Mouse (Mus musculus) macrophage (primary cell): ENCODE data around the gene Olfr1166. TPM values are rescaled to one million over a fixed set of nuclear protein-coding genes. Genes with fewer than 3 reads are reported as not detected.
"Not testable (repeated sequence)": the region's sequence is repeated elsewhere in the genome, so short reads cannot be mapped to it uniquely, and the experiment has no call there.

Experiments used
- H3K27ac ChIP-seq: fragments of 350-480 bp; formaldehyde crosslinking; 2 replicates; pipeline ENCODE4 v1.9.0; 2021
- H3K36me3 ChIP-seq: fragments of 350-480 bp; formaldehyde crosslinking; 2 replicates; pipeline ENCODE4 v1.9.0; 2021; ENCODE audit errors: inconsistent target
- H3K4me3 ChIP-seq: fragments of 350-480 bp; formaldehyde crosslinking; 2 replicates; pipeline ENCODE4 v1.9.0; 2021; ENCODE audit errors: inconsistent target
- H3K79me2 ChIP-seq: fragments of 350-480 bp; formaldehyde crosslinking; 2 replicates; pipeline ENCODE4 v1.9.0; 2021; ENCODE audit errors: inconsistent target
- WGBS: methylation state at CpG from one replicate; pipeline ENCODE4 v1.1.7; 2026; ENCODE audit warnings: inconsistent platforms; ENCODE audit not compliant: missing documents; 5-methylcytosine and 5-hydroxymethylcytosine counted together
- polyA plus RNA-seq: library from polyadenylated mRNA; stranded (reverse); fragments of 250-400 nt; gene quantifications from 3 replicates; pipeline ENCODE4 v1.2.4, GENCODE M21; 2018; ENCODE audit warnings: inconsistent platforms
- total RNA-seq, 78 experiments: library from RNA; depleted of rRNA; stranded (reverse); fragments of 250-400 nt; gene quantifications; 1 replicate in 9 of 78; 2 replicates in 24 of 78; 3 replicates in 43 of 78; 4 replicates in 2 of 78; pipeline ENCODE4 v1.2.4; 2018; ENCODE audit warnings: inconsistent platforms in 56 of 78

Olfr1166 gene
- not detected for total RNA-seq (2018; cell fraction: chromatin; rRNA removed)
- total RNA-seq (2018; cell fraction: cytosol; rRNA removed), result not detected
- not detected for total RNA-seq (2018; cell fraction: nucleus; rRNA removed)
- polyA plus RNA-seq, result not detected in 3 replicates

DNA sequence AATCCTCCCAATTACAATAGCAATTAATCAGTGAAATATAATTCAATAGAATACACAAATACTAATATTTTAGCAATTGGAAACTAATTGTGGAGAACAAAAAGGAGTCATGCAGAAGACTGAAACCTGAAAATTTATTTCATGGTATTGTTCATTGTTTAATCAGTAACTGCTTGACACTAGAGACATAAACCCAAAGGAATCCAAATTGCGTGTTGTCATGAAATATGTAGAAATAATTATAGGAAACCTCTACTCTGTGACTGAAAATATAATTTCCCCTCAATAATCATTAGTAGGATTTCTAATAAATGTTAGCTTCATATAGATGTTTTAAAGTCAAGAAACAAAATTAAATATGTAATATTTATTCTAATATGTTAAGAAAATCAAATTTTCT lies at the start of gene Olfr1166:
Olfr1166 (minus strand) TSS at position 101 of the 400 bp plus-strand sequence.
- Histone ChIP-seq H3K27ac (no peak within 1 kb of the TSS), H3K79me2 (no peaks in the 10 kb centered on the region), H3K36me3 (no peaks in the 10 kb centered on the region), H3K4me3 (no peak within 1 kb of the TSS)
- WGBS, result 92% methylated on average over 1 of the region's 1 CpGs

DNA sequence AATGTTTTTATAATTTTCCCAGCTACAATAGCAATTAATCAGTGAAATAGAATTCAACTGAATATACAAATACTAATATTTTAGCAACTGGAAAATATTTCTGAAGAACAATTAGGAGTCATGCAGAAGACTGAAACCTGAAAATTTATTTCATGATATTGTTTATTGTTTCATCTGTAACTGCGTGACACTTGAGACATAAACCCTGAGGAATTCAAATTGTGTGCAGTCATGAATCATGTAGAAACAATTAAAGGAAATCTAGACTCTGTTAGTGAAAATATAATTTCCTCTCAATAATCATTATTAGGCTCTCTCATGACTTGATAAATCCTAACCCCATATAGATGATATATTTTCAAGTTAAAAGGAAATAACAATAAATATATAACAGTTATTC lies 27.0 kb upstream of the Olfr1166 start, which contains the start of gene Olfr1167:
Olfr1167 (minus strand) TSS at position 101 of the 400 bp plus-strand sequence.
- WGBS, result 89% methylated on average over 1 of the region's 1 CpGs
- H3K79me2 ChIP-seq, H3K36me3 ChIP-seq: not testable (repeated sequence)

DNA sequence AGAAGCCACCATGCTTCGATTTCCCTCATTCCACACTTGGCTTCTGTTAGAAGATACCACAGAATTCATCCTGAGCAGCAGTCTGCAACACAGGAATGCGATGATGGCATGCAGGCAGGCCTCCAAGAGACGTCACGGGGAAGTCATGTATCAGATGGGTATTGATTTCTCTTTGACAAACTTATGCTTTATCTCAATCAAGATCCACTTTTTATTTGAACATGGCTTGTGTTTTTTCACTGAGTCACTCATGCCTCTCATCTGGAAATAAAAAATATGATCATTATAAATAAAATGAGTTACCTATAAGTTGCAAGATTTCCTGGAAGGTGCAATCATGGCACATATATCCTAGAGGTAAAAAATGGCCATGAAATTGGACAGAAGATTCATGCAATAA lies 34.2 kb downstream of the Olfr1166 start, which contains the start of gene Olfr1164:
Olfr1164 (minus strand) TSS at position 101 of the 400 bp plus-strand sequence.
- no peaks in the 10 kb centered on the region for H3K36me3 ChIP-seq
- H3K27ac ChIP-seq, result no peak within 1 kb of the TSS
- 75% methylated on average over 4 of the region's 4 CpGs for WGBS
- H3K4me3 ChIP-seq, result no peak within 1 kb of the TSS
- no peaks in the 10 kb centered on the region for H3K79me2 ChIP-seq

More for the DNA sequence above, 27.0 kb upstream of the Olfr1166 start, which contains the start of gene Olfr1167:
- not testable (repeated sequence) for H3K4me3 ChIP-seq, H3K27ac ChIP-seq

Other genes starting within 250 kb of the Olfr1166 start
- not detected in 3 replicates for gene Olfr1153, start 233.3 kb downstream of the Olfr1166 start, polyA plus RNA-seq
- gene Olfr1154, start 223.1 kb downstream of the Olfr1166 start, polyA plus RNA-seq, result not detected in 3 replicates
- not detected in 3 replicates for gene Olfr1155, start 183.1 kb downstream of the Olfr1166 start, polyA plus RNA-seq
- gene Olfr1156, start 175.2 kb downstream of the Olfr1166 start, polyA plus RNA-seq, result not detected in 3 replicates
- gene Olfr1157, start 160.0 kb downstream of the Olfr1166 start, polyA plus RNA-seq, result not detected in 3 replicates
- not detected in 3 replicates for gene Olfr74, start 153.6 kb downstream of the Olfr1166 start, polyA plus RNA-seq
- gene Olfr1158, start 138.2 kb downstream of the Olfr1166 start, polyA plus RNA-seq, result not detected in 3 replicates
- gene Olfr1160, start 120.0 kb downstream of the Olfr1166 start, polyA plus RNA-seq, result not detected in 3 replicates
- not detected in 3 replicates for gene Olfr1161, start 105.5 kb downstream of the Olfr1166 start, polyA plus RNA-seq
- gene Olfr73, start 90.6 kb downstream of the Olfr1166 start, polyA plus RNA-seq, result not detected in 3 replicates
- not detected in 3 replicates for gene Olfr1162, start 77.1 kb downstream of the Olfr1166 start, polyA plus RNA-seq
- not detected in 3 replicates for gene Olfr1163, start 56.4 kb downstream of the Olfr1166 start, polyA plus RNA-seq
- not detected in 3 replicates for gene Olfr1164, start 34.3 kb downstream of the Olfr1166 start, polyA plus RNA-seq
- not detected in 3 replicates for gene Olfr1167, start 26.9 kb upstream of the Olfr1166 start, polyA plus RNA-seq
- not detected in 3 replicates for gene Olfr1168, start 53.6 kb upstream of the Olfr1166 start, polyA plus RNA-seq
- not detected in 3 replicates for gene Olfr1170, start 100.1 kb upstream of the Olfr1166 start, polyA plus RNA-seq
- not detected in 3 replicates for gene Olfr1173, start 151.6 kb upstream of the Olfr1166 start, polyA plus RNA-seq
- not detected in 3 replicates for gene Olfr1174-ps, start 186.9 kb upstream of the Olfr1166 start, polyA plus RNA-seq
- not detected in 3 replicates for gene Olfr1175-ps, start 198.9 kb upstream of the Olfr1166 start, polyA plus RNA-seq
- gene Olfr1176, start 208.4 kb upstream of the Olfr1166 start, polyA plus RNA-seq, result not detected in 3 replicates
- gene Olfr1177-ps, start 218.2 kb upstream of the Olfr1166 start, polyA plus RNA-seq, result not detected in 3 replicates